ENCODE assay signal across 20 mouse cellular contexts in the genomic region with DNA sequence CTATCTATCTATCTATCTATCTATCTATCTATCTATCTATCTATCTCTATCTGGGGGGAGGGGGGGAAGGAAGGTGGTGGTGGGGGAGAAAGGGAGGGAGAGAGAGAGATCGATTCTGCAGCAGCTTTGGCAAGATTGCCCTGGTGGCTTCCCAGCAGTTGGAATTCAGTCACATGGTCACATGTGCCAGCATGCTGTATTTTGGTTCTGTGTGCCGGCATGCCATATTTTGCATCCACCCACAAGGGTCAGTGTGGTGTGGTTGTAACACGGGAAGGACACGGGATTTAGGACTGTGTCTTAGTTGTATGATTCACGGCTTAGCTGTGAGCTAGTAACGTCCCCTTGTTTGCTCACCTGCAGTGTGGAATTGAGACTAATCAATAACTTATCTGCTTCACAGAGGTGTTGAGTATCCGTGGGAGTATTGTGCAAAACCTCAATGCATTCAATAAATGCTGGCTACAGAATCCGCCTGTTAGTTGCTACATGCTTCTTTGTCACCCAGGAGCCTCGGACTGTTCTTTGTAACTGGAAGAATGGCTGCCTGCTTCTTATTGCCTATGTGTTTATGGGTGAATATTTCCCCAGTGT. TPM values are rescaled to one million over a fixed set of nuclear protein-coding genes. Genes with fewer than 3 reads are reported as not detected.
"Had no signal": no experiment of that assay in that cellular context is flagged by ENCODE, and none has a peak within 500 bp of the region (broad histone marks: within the 10 kb centered on the region; RNA-seq: fewer than 3 reads in every experiment).

No protein-coding gene starts in this region.

- DNase-seq: kidney, adult 11 months; kidney, adult 8-10 months; kidney, postnatal 14 days; kidney, postnatal 4 days; left cerebral cortex, postnatal 4 days; lung, adult 18-20 months; lung, postnatal 10 days; lung, postnatal 36 days; retina, postnatal 1 day; right cerebral cortex, postnatal 25 days; thymus, postnatal 25 days had no signal

- H3K9me3 ChIP-seq: limb, embryonic 12.5 days; limb, embryonic 15.5 days; lung, embryonic 15.5 days; megakaryocyte, embryonic 14.5 days; midbrain, embryonic 10.5 days; midbrain, embryonic 15.5 days; neural tube, embryonic 13.5 days had no signal

- H3K27ac ChIP-seq: limb, embryonic 12.5 days; limb, embryonic 15.5 days; liver, embryonic 14.5 days; lung, embryonic 15.5 days; midbrain, embryonic 10.5 days; midbrain, embryonic 15.5 days; neural tube, embryonic 13.5 days had no signal

- H3K4me2 ChIP-seq: limb, embryonic 12.5 days; limb, embryonic 15.5 days; lung, embryonic 15.5 days; midbrain, embryonic 15.5 days; neural tube, embryonic 13.5 days had no signal

- H3K4me3 ChIP-seq: limb, embryonic 12.5 days; limb, embryonic 15.5 days; lung, embryonic 15.5 days; megakaryocyte, embryonic 14.5 days; midbrain, embryonic 10.5 days; midbrain, embryonic 15.5 days; neural tube, embryonic 13.5 days had no signal

- H3K27me3 ChIP-seq: limb, embryonic 12.5 days; limb, embryonic 15.5 days; lung, embryonic 15.5 days; midbrain, embryonic 15.5 days; neural tube, embryonic 13.5 days had no signal

- ATAC-seq: midbrain, embryonic 15.5 days had no signal

- H3K9ac ChIP-seq: limb, embryonic 12.5 days; limb, embryonic 15.5 days; liver, embryonic 14.5 days; lung, embryonic 15.5 days; midbrain, embryonic 15.5 days; neural tube, embryonic 13.5 days had no signal

- H3K4me1 ChIP-seq: limb, embryonic 12.5 days; limb, embryonic 15.5 days; lung, embryonic 15.5 days; midbrain, embryonic 10.5 days; midbrain, embryonic 15.5 days; neural tube, embryonic 13.5 days had no signal

RNA-seq across cellular contexts. Expression of gene Slc4a3, which starts 7.4 kb away (rescaled TPM):
- total RNA-seq: neutrophil, adult 5-6 weeks had no signal

RNA-seq across cellular contexts. Expression of gene Inha, which starts 31.8 kb away (rescaled TPM):
- total RNA-seq: neutrophil, adult 5-6 weeks had no signal

RNA-seq across cellular contexts. Expression of gene Obsl1, which starts 32.4 kb away (rescaled TPM):
- total RNA-seq: neutrophil, adult 5-6 weeks had no signal
